Mouse (Mus musculus) limb, embryonic 10.5 days (tissue): ENCODE results near the gene Atp8a2. TPM values are rescaled to one million over a fixed set of nuclear protein-coding genes. Genes with fewer than 3 reads are reported as not detected.

ENCODE experiments used
- DNase-seq: peaks from one replicate; pipeline ENCODE4 v3.0.0-alpha.2; 2017; ENCODE audit warnings: low spot score
- H3K27ac ChIP-seq: fragments of 300-500 bp; sonication (generic); 2 replicates; pipeline ENCODE4 v1.5.1; 2016; ENCODE audit warnings: mild to moderate bottlenecking
- H3K27me3 ChIP-seq: fragments of 300-500 bp; sonication (generic); 2 replicates; pipeline ENCODE4 v1.6.1; 2016; ENCODE audit warnings: low read depth, mild to moderate bottlenecking; ENCODE audit not compliant: poor library complexity, severe bottlenecking
- H3K36me3 ChIP-seq: fragments of 300-500 bp; sonication (generic); 2 replicates; pipeline ENCODE4 v1.6.1; 2016; ENCODE audit warnings: mild to moderate bottlenecking, moderate library complexity
- H3K4me1 ChIP-seq: fragments of 300-500 bp; sonication (generic); 2 replicates; pipeline ENCODE4 v1.6.1; 2016
- H3K4me3 ChIP-seq: fragments of 300-500 bp; sonication (generic); 2 replicates; pipeline ENCODE4 v1.5.1; 2016; ENCODE audit warnings: mild to moderate bottlenecking, moderate library complexity
- H3K9me3 ChIP-seq: fragments of 300-500 bp; sonication (generic); replicated peaks from 2 replicates; pipeline ENCODE4 v1.6.1; 2016; ENCODE audit warnings: mild to moderate bottlenecking
- WGBS: fragments of 180-500 bp; shearing (Covaris S2); methylation state at CpG from one replicate; pipeline ENCODE4 v1.1.7; 2016; 5-methylcytosine and 5-hydroxymethylcytosine counted together
- polyA plus RNA-seq: library from polyadenylated mRNA; unstranded; fragments of >200 nt; fragmentation: Nextera tagmentation; extraction: Ambion mirVana; gene quantifications from 2 replicates; pipeline ENCODE4 v1.2.1, GENCODE M21; 2016

Atp8a2 gene
- 0.64 and 2.8 TPM in 2 replicates for polyA plus RNA-seq

- no peak within 1 kb of the TSS for H3K27ac ChIP-seq
- H3K36me3 ChIP-seq, result no peaks in the 10 kb centered on the region
- no peaks in the 10 kb centered on the region for H3K9me3 ChIP-seq
- H3K4me3 ChIP-seq, result no peak within 1 kb of the TSS
- WGBS, result 79% methylated on average over 7 of the region's 7 CpGs
- no peaks in the 10 kb centered on the region for H3K4me1 ChIP-seq
- DNase-seq, result no peak
- H3K27me3 ChIP-seq, result no peaks in the 10 kb centered on the region
Measured at GRCm38 (mm10) chr14:60196884-60197283, at the start of gene Atp8a2. Gene Atp8a2 (minus strand): TSS chr14:60197179.

DNA sequence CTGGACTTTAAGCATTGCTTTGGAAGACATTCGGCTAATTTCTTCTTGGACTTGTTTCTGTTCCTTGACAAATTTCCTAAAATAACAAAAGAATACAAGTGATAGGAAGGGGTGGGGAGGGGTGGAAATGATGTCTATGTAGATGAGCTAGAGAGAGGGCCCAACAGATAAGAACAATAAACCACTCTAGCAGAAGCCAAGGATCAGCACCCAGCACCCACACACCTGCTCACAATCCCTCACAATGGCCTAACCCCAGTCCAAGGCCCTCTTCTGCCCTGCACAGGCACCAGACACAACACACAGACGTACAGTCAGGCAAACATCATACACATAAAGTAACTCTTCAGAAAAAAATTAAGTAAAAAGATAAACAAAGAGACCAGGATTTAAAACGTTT lies 41.6 kb upstream of the Atp8a2 start:
- Histone ChIP-seq H3K4me1 (no peaks in the 10 kb centered on the region), H3K36me3 (peaks cover 93% of the 10 kb centered on the region), H3K4me3 (no peak overlapping the region), H3K27ac (no peak overlapping the region), H3K27me3 (no peaks in the 10 kb centered on the region), H3K9me3 (no peaks in the 10 kb centered on the region)
- WGBS, result 90% methylated on average over 3 of the region's 3 CpGs
- no peak for DNase-seq

DNA sequence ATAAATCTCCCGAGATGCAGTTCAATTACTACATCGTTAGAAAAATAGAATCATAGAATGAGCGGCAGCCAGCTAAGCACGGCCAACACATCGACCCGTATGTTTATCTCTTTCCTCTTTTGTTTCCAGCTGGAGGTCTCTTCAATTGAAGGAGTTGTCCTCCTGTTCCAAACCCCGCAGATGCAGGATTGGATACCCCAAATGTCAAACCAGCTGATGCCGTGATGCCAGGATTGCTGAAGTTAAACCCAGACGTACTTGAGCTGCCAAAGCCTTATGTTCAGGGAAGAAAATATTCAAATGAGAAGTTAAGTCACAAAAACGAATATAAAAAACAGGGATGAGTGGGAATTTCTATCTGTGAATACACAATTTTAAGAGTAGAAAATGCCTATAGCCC lies 22.9 kb upstream of the Atp8a2 start:
- Histone ChIP-seq H3K4me3 (no peak overlapping the region), H3K27me3 (no peaks in the 10 kb centered on the region), H3K36me3 (peaks cover 57% of the 10 kb centered on the region), H3K9me3 (no peaks in the 10 kb centered on the region), H3K27ac (no peak overlapping the region), H3K4me1 (no peaks in the 10 kb centered on the region)
- 96% methylated on average over 10 of the region's 10 CpGs for WGBS
- DNase-seq, result no peak

DNA sequence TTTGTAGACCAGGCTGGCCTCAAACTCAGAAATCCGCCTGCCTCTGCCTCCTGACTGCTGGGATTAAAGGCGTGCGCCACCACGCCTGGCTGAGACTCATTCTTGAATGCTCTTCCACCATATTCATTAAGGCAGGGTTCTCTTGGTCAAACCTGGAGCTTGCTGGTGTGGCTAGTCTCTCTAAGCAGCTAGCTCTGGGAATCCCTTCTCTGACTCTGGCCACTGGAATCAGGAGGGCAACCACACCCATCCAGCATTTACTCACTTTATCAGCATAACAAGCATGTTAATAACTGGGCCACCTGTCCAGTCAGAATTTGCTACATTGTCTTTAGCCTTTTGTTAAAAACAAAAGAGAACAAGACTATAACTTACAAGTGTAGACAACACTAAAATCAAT lies 20.6 kb upstream of the Atp8a2 start:
- Histone ChIP-seq H3K27ac (no peak overlapping the region), H3K27me3 (no peaks in the 10 kb centered on the region), H3K4me3 (no peak overlapping the region), H3K36me3 (peaks cover 53% of the 10 kb centered on the region), H3K4me1 (no peaks in the 10 kb centered on the region), H3K9me3 (no peaks in the 10 kb centered on the region)
- WGBS, result 96% methylated on average over 4 of the region's 4 CpGs
- DNase-seq, result no peak

DNA sequence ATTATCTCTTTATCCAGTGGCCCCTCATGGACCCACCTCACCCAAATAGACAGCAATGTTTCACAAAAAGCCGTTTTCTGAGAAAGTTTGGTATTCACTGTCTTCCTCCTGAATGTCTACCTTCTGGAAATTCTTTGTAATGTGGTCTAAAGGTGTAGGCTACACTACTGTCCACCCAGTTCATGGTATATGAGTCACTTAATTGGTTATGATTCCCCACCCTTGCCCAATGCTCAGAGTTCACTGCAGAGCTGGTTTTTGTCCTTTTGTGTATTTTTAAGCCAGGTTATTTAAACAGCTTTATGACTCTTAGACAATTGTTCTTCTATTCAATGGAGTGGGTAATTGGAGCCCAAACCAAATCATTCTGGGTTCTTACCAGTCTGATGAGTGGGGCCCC lies 19.1 kb upstream of the Atp8a2 start:
- Histone ChIP-seq H3K36me3 (peaks cover 43% of the 10 kb centered on the region), H3K27me3 (no peaks in the 10 kb centered on the region), H3K27ac (no peak overlapping the region), H3K4me1 (no peaks in the 10 kb centered on the region), H3K4me3 (no peak overlapping the region), H3K9me3 (no peaks in the 10 kb centered on the region)
- 92% methylated on average over 1 of the region's 1 CpGs for WGBS
- DNase-seq, result no peak

DNA sequence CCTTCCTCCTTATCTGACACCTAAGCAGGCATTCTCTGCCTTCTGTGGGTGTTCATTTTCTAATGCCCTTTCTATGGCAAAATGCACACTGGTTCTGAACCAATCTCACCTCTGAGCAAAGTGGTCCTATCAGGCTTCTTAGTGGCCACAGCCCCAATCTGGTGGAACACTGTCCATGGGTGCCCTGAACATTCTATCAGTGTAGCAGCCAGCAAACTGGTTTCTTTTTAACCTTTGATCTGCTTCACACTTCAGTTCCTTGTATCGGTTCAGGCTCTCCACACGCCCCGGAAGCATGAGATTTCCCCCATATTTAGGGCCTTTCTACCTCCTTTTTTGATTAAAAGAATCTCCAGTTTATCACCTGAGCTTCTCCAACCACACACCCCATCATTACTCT lies 18.0 kb upstream of the Atp8a2 start:
- no peaks in the 10 kb centered on the region for H3K4me1 ChIP-seq
- 95% methylated on average over 3 of the region's 3 CpGs for WGBS
- H3K27me3 ChIP-seq, result no peaks in the 10 kb centered on the region
- no peaks in the 10 kb centered on the region for H3K9me3 ChIP-seq
- H3K36me3 ChIP-seq, result peaks cover 32% of the 10 kb centered on the region
- no peak overlapping the region for H3K27ac ChIP-seq
- DNase-seq, result no peak
- no peak overlapping the region for H3K4me3 ChIP-seq

DNA sequence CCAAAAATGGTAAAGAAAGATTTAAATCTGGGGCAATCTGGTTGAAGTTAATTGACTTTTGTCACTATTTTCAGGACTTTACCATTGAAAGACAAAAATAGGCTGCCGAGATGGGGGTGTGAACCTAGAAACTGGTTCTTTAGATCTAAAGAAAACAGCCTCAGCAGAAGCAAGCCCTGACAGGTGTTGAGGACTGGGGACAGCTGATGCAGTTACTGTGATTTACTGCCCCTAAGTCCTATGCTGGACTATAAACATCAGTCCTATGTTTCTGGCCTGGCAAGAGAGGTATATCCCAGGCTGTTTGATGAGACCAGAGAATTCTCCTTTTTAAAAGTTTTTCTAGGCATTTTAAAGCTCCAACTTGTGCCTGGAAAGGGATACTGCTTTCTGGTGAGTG lies 17.1 kb upstream of the Atp8a2 start:
- no peak overlapping the region for H3K4me3 ChIP-seq

DNA sequence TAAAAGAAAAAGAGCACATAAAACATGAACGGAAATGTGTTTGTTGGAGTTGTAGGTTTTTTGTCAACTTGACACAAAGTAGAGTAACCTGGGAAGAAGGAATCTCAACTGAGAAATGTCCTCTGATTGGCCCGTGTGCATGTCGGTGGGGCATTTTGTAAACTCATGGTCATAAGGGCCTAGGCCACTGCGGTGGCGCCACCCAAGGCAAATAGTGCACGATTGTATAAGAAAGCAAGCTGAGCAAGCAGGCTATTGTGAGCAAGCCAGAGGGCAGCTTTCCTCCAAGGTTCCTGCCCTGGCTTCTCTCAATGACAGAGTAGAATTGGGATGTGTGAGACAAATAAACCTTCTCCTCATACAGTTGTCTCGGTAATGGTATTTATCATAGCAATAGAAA lies 12.2 kb upstream of the Atp8a2 start:
- no peaks in the 10 kb centered on the region for H3K36me3 ChIP-seq
- 95% methylated on average over 7 of the region's 7 CpGs for WGBS
- H3K4me3 ChIP-seq, result no peak overlapping the region
- H3K27me3 ChIP-seq, result no peaks in the 10 kb centered on the region
- DNase-seq, result no peak
- no peaks in the 10 kb centered on the region for H3K4me1 ChIP-seq
- no peak overlapping the region for H3K27ac ChIP-seq
- H3K9me3 ChIP-seq, result no peaks in the 10 kb centered on the region

More for the DNA sequence above, 17.1 kb upstream of the Atp8a2 start:
- 55% methylated on average over 1 of the region's 1 CpGs for WGBS
- no peaks in the 10 kb centered on the region for H3K27me3 ChIP-seq
- DNase-seq, result no peak
- peaks cover 22% of the 10 kb centered on the region for H3K36me3 ChIP-seq
- H3K27ac ChIP-seq, result no peak overlapping the region
- no peaks in the 10 kb centered on the region for H3K9me3 ChIP-seq
- no peaks in the 10 kb centered on the region for H3K4me1 ChIP-seq

DNA sequence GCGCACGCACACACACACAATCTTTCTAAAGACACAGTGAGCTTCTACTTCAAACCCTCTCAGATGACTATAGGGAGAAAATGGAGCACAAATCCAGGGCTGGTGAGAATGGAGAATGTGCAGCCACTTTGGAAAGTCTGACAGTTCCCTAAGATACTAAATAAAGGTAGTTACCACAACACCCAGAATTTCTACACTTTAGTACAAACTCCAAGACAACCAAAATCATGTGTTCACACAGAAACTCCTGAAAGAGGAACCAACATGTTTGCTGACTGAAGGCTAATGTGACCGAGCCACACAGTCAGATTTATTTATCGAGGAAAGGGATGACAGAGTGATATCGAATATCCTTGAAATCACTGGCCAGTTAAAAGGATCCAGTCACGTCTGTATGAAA lies 8.0 kb upstream of the Atp8a2 start:
- H3K4me3 ChIP-seq, result no peak overlapping the region
- WGBS, result 93% methylated on average over 6 of the region's 6 CpGs
- H3K4me1 ChIP-seq, result no peaks in the 10 kb centered on the region
- DNase-seq, result no peak
- no peaks in the 10 kb centered on the region for H3K36me3 ChIP-seq
- H3K27ac ChIP-seq, result no peak overlapping the region
- H3K9me3 ChIP-seq, result no peaks in the 10 kb centered on the region
- no peaks in the 10 kb centered on the region for H3K27me3 ChIP-seq

GRCm38 (mm10) chr14:60195999-60196398 lies 980 bp downstream of the Atp8a2 start:
- Histone ChIP-seq H3K9me3 (no peaks in the 10 kb centered on the region), H3K27me3 (no peaks in the 10 kb centered on the region), H3K36me3 (no peaks in the 10 kb centered on the region), H3K4me1 (no peaks in the 10 kb centered on the region), H3K27ac (no peak overlapping the region), H3K4me3 (no peak overlapping the region)
- DNase-seq, result no peak
- WGBS, result 93% methylated on average over 5 of the region's 5 CpGs

DNA sequence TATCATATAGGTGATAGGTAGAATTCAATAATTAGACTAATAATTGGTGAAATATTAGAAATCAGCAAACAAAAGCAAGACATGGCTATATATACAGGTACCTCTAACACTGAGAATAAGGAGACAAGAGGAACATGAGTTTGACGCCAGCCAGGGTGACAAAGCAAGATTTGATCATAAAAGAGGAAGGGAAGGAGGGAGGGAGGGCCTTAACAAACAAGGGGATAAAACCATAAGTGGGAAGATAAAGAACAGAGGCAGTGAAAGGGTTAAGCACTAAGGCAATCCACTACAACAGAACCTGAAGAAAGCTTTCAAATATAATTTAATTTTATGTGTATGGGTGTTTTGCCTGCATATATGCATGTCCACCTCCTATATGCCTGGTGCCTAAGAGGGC lies 2.4 kb downstream of the Atp8a2 start:
- Histone ChIP-seq H3K27ac (no peak overlapping the region), H3K9me3 (no peaks in the 10 kb centered on the region), H3K4me1 (no peaks in the 10 kb centered on the region), H3K4me3 (no peak overlapping the region), H3K27me3 (no peaks in the 10 kb centered on the region), H3K36me3 (no peaks in the 10 kb centered on the region)
- no peak for DNase-seq
- WGBS, result 75% methylated on average over 1 of the region's 1 CpGs

GRCm38 (mm10) chr14:60189771-60190170 lies 7.2 kb downstream of the Atp8a2 start:
- H3K9me3 ChIP-seq, result no peaks in the 10 kb centered on the region
- no peaks in the 10 kb centered on the region for H3K27me3 ChIP-seq
- DNase-seq, result no peak
- no peaks in the 10 kb centered on the region for H3K4me1 ChIP-seq
- no peak overlapping the region for H3K27ac ChIP-seq
- 91% methylated on average over 5 of the region's 5 CpGs for WGBS
- no peaks in the 10 kb centered on the region for H3K36me3 ChIP-seq
- no peak overlapping the region for H3K4me3 ChIP-seq

DNA sequence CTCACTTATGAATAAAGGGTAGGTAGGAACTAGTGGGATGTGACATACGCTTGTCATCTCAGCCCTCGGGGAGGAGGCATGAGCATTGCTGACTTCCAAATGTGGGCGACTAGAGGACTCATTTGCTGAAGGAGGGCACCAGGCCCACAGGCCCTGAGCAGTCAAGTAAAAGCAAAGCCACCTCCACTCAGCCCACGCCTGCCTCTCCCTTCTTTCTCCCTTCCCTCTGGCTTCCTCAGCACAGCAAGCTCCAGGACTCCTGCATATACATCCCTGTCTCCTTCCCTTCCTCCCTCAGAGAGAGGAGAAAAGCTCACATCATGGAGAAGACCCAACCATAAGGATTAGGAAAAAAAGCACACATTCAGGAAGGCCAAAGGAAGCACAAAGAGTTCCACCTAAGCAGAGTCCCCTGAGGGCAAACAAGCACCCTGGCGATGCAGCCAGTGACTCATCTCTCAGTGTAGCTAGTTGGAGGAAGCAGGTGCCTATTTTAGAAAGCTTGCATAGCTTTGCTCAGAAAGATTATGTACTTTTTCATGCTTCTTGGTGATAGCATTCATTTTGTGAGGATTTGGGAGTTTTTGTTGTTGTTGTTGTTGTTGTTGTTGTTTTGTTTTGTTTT lies 8.7 kb downstream of the Atp8a2 start:
- no peaks in the 10 kb centered on the region for H3K27me3 ChIP-seq
- H3K4me3 ChIP-seq, result no peak overlapping the region
- H3K36me3 ChIP-seq, result no peaks in the 10 kb centered on the region
- DNase-seq, result no peak
- H3K9me3 ChIP-seq, result no peaks in the 10 kb centered on the region
- WGBS, result 82% methylated on average over 5 of the region's 5 CpGs
- H3K27ac ChIP-seq, result no peak overlapping the region
- no peaks in the 10 kb centered on the region for H3K4me1 ChIP-seq

- DNase-seq, result no peak
- Histone ChIP-seq H3K36me3 (no peaks in the 10 kb centered on the region), H3K4me3 (no peak overlapping the region), H3K27me3 (peaks cover 45% of the 10 kb centered on the region), H3K9me3 (no peaks in the 10 kb centered on the region), H3K4me1 (peaks cover 18% of the 10 kb centered on the region), H3K27ac (no peak overlapping the region)
- 94% methylated on average over 2 of the region's 2 CpGs for WGBS
Measured at GRCm38 (mm10) chr14:60181306-60181705, 15.7 kb downstream of the Atp8a2 start.
